Mouse (Mus musculus): ENCODE measurements around the gene Fam221b.

- no peak for TF ChIP-seq POLR2A (IDR thresholded peaks at IDR 0.05; ENCODE audit: borderline replicate concordance, low read depth, low read length)
- no peak for TF ChIP-seq CTCF (IDR thresholded peaks at IDR 0.05; ENCODE audit: low read depth, low read length)
Measured at GRCm38 (mm10) chr4:43713652-43714219, 44.8 kb upstream of the Fam221b start.

All from bone marrow macrophage, adult 2 months (primary cell).